Mouse (Mus musculus) liver, embryonic 16.5 days (tissue): ENCODE measurements around the gene Zfp592. TPM values are rescaled to one million over a fixed set of nuclear protein-coding genes. Genes with fewer than 3 reads are reported as not detected.
A peak's percentile ranks its signal among the peaks of the same experiment; 100 is the strongest.
"Not testable (repeated sequence)": the region's sequence is repeated elsewhere in the genome, so short reads cannot be mapped to it uniquely, and the experiment has no call there.

Experiments
- ATAC-seq: fragments of 200-750 bp; cut with Nextera tagmentation; 2 replicates; pipeline ENCODE4 v1.8.0; 2017; ENCODE audit warnings: low read depth, mild to moderate bottlenecking, moderate number of reproducible peaks, moderate library complexity
- H3K27ac ChIP-seq: fragments of 300-500 bp; sonication (generic); 2 replicates; pipeline ENCODE4 v1.5.1; 2014; ENCODE audit warnings: mild to moderate bottlenecking, low read length
- H3K27me3 ChIP-seq: fragments of 300-500 bp; sonication (generic); 2 replicates; pipeline ENCODE4 v1.6.1; 2014; ENCODE audit warnings: low read depth, low read length, mixed read lengths; ENCODE audit not compliant: control insufficient read depth, insufficient read depth
- H3K36me3 ChIP-seq: fragments of 300-500 bp; sonication (generic); 2 replicates; pipeline ENCODE4 v1.6.1; 2014; ENCODE audit warnings: mild to moderate bottlenecking; ENCODE audit not compliant: control insufficient read depth, insufficient read depth
- H3K4me1 ChIP-seq: fragments of 300-500 bp; sonication (generic); 2 replicates; pipeline ENCODE4 v1.6.1; 2014; ENCODE audit warnings: low read depth, low read length, mixed read lengths; ENCODE audit not compliant: control insufficient read depth
- H3K4me2 ChIP-seq: fragments of 300-500 bp; sonication (generic); 2 replicates; pipeline ENCODE4 v1.6.1; 2014; ENCODE audit warnings: low read depth, low read length, mixed read lengths
- H3K4me3 ChIP-seq: fragments of 300-500 bp; sonication (generic); 2 replicates; pipeline ENCODE4 v1.5.1; 2014; ENCODE audit warnings: low read depth, mild to moderate bottlenecking, low read length
- H3K9ac ChIP-seq: fragments of 300-500 bp; sonication (generic); 2 replicates; pipeline ENCODE4 v1.6.1; 2014; ENCODE audit warnings: low read depth, low read length
- H3K9me3 ChIP-seq: fragments of 300-500 bp; sonication (generic); replicated peaks from 2 replicates; pipeline ENCODE4 v1.6.1; 2016; ENCODE audit warnings: low read length; ENCODE audit not compliant: control insufficient read depth
- WGBS: fragments of 180-500 bp; shearing (Covaris S2); extraction: QIAGEN DNeasy Blood & Tissue Kit; methylation state at CpG from one replicate; pipeline ENCODE4 v1.1.7; 2014; ENCODE audit not compliant: insufficient replicate concordance; 5-methylcytosine and 5-hydroxymethylcytosine counted together
- polyA plus RNA-seq: library from polyadenylated mRNA; unstranded; fragments of >200 nt; fragmentation: Nextera tagmentation; extraction: Ambion mirVana; gene quantifications from 2 replicates; pipeline ENCODE4 v1.2.1, GENCODE M21; 2015

The Zfp592 gene
- polyA plus RNA-seq, 1 experiment from 2014 or later = 7.1 TPM

DNA sequence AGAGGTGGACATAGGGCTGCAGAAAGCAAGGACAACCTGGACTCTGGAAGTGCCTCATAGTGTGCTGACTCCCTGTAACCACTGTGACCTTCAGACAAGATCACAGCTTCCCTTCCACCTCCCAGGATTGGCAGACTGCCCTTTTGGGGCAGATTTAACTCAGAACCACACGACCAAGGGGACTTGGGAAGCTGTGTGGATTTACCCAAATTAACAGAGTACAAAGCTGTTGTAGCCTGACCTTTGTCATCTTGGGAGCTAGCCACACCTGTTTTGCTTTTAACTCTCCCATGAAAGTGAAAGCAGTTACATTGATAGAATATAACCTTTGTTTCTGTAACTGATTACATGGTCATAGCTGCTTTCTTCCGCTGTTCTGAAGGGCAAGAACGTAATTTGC is 22.6 kb upstream of the Zfp592 start:
- peak; percentile 59; the same call in 1 of the 2 replicates for ATAC-seq
- Histone ChIP-seq H3K36me3 (no peaks in the 10 kb centered on the region), H3K9me3 (no peaks in the 10 kb centered on the region), H3K27ac (peak overlapping the region; percentile 5; the same call in 1 of the 2 replicates), H3K9ac (no peak overlapping the region), H3K27me3 (no peaks in the 10 kb centered on the region), H3K4me2 (no peak overlapping the region), H3K4me3 (no peak overlapping the region), H3K4me1 (no peaks in the 10 kb centered on the region)
- WGBS = 51% methylated on average over 3 of the region's 3 CpGs

DNA sequence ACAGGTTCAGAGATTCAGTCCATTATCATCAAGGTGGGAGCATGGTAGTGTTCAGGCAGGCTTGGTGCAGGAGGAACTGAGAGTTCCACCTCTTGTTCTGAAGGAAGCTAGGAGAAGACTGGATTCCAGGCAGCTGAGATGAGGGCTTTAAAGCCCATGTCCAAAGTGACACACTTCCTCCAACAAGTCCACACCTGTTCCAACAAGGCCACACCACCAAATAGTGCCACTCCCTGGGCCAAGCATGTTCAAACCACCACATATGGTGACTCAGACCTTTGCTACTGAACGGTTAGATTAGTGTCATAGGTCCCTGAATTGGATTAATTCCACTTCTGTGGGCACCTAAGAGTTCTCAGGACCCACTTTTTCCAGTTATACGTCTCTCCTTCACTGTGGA is 22.1 kb upstream of the Zfp592 start:
- Histone ChIP-seq H3K4me1 (no peaks in the 10 kb centered on the region), H3K9me3 (no peaks in the 10 kb centered on the region), H3K27ac (no peak overlapping the region), H3K36me3 (no peaks in the 10 kb centered on the region), H3K9ac (no peak overlapping the region), H3K4me3 (no peak overlapping the region), H3K4me2 (no peak overlapping the region), H3K27me3 (no peaks in the 10 kb centered on the region)
- no peak for ATAC-seq
- 58% methylated on average over 2 of the region's 2 CpGs for WGBS

DNA sequence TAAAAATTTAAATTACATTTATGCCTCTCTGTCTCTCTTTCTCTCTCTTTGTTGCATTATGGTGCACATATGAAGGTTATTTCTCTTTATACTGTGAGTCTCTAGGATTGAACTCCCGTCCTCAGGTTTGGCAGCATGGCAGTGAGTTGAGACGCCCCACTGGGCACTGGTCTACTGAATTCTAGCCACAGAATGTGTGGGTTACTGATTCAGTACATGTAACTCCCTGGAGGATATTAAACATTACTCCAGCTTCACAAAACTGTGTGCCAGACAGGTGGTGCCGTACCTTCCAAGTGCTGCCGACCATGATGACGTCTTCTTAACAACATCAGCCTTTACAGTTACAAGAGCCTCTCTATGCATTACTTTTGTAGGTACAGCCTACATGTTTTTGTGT is 21.4 kb upstream of the Zfp592 start:
- H3K9ac ChIP-seq = no peak overlapping the region
- no peak for ATAC-seq
- no peaks in the 10 kb centered on the region for H3K36me3 ChIP-seq
- WGBS = 77% methylated on average over 5 of the region's 5 CpGs
- H3K4me2 ChIP-seq = no peak overlapping the region
- no peaks in the 10 kb centered on the region for H3K4me1 ChIP-seq
- no peak overlapping the region for H3K4me3 ChIP-seq
- no peak overlapping the region for H3K27ac ChIP-seq
- no peaks in the 10 kb centered on the region for H3K9me3 ChIP-seq
- no peaks in the 10 kb centered on the region for H3K27me3 ChIP-seq

DNA sequence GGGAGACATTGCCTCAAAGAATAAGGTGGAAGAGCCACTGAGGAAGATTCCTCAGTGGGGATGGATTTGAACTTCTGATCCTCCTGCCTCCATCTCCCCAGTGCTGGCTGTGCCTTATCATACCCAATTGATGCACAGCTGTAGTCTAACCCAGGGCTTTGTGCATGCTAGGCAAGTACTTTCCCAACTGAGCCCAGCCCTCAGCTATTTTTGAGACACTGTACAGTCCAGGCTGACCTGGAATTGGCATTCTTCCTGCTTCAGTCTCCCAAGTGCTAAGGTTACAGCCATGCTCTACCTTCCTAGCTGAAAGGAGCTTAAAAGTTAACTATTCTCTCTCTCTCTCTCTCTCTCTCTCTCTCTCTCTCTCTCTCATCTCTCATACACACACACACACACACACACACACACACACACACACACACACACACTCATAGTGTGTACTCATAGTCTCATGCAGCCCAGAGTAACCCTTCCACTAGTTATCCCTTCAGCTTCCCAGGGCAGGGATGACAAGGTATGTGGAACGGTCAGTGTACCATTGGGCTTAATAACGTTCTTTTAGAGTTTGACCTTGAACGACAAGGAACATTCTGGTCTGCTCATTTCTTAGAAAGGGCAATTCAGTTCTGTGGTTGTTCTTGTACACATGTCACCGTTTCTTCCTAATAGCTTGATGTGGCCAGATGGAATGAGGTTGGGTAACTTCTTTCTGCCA is 20.4 kb upstream of the Zfp592 start:
- not testable (repeated sequence) for H3K9ac ChIP-seq, H3K4me3 ChIP-seq, H3K36me3 ChIP-seq, H3K9me3 ChIP-seq, H3K27me3 ChIP-seq, H3K27ac ChIP-seq, ATAC-seq, H3K4me1 ChIP-seq, H3K4me2 ChIP-seq
- 34% methylated on average over 4 of the region's 4 CpGs for WGBS

DNA sequence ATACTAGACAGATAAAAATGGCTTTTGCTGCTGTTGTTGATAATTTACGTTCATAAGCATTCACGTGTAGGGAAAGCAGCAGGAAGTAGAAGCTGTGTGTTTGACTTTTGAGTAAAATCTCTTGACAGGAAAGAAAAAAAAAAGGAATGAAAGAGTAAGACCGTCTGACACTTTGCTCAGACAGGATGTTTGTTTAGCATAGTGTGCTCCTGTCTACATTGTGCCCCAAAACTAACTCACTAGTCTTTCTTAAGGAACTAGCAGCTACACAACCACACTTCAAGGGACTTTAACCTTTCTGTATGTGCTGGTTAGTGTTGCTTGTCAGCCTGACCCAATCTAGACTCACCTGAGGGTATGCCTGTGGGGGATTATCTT is 19.9 kb upstream of the Zfp592 start:
- WGBS = 15% methylated on average over 3 of the region's 3 CpGs
- not testable (repeated sequence) for H3K27ac ChIP-seq, H3K4me3 ChIP-seq, H3K4me2 ChIP-seq, ATAC-seq, H3K27me3 ChIP-seq, H3K4me1 ChIP-seq, H3K9ac ChIP-seq, H3K9me3 ChIP-seq, H3K36me3 ChIP-seq

DNA sequence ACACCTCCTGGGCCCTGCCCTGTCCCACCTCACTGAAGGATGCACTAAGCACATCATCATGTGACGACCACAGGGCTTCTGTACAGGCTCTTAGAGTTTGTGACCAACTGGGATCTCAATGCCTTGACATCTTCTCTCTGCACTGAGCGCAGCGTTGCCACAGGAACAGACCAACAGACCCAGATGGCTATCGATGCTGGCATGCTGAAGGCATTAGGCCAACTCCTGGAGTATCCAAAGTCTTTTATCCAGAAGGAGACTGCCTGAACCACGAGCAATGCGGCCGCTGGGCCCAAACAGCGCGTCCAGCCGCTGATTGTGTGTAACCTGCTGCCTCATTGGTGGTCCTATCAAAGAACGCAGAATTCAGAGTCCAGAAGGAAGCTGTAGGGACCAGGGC is 12.9 kb upstream of the Zfp592 start:
- Histone ChIP-seq H3K36me3 (no peaks in the 10 kb centered on the region), H3K27ac (no peak overlapping the region), H3K9me3 (no peaks in the 10 kb centered on the region), H3K4me1 (no peaks in the 10 kb centered on the region), H3K9ac (no peak overlapping the region), H3K27me3 (no peaks in the 10 kb centered on the region), H3K4me3 (no peak overlapping the region), H3K4me2 (no peak overlapping the region)
- no peak for ATAC-seq
- 78% methylated on average over 11 of the region's 11 CpGs for WGBS

DNA sequence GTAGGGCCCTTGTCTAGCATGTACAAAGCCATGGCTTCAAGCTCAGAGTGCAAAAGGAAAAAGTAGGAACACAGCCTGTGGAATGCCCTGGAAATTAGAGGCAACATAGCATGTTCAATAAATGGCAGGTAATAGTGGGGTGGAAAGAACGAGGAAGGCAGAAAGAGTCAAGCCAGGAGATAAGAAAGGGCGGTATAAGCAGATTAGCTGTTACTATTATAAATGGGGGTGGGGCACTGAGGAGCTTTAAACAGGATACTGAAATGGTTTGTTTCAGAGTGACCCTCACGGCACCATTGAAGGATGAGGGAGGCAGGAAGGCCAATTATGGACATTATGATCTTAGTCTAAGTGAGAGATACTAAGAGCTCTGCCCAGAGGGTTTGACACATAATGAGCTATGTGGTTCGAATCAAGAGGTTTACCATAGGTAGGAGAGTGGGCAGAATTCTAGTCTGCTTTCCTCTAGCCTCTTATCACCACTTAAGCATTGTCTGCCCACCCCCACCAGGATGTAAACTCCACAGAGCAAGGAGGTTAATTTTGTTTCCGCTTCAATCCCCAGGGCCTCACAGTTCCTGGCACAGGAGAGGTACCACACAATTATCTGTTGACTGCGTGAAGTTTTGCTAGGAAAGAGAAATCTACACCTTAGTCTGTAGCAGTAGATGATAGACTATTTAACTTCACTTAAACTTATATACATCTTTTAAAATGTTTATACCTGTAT is 6.9 kb upstream of the Zfp592 start:
- H3K36me3 ChIP-seq = no peaks in the 10 kb centered on the region
- peak overlapping the region; percentile 52; the same call in 1 of the 2 replicates for H3K27ac ChIP-seq
- ATAC-seq = peak; percentile 54
- WGBS = 16% methylated on average over 6 of the region's 6 CpGs
- H3K4me2 ChIP-seq = peak overlapping the region; percentile 10; the same call in 1 of the 2 replicates
- H3K27me3 ChIP-seq = no peaks in the 10 kb centered on the region
- peaks cover 39% of the 10 kb centered on the region for H3K4me1 ChIP-seq
- H3K4me3 ChIP-seq = no peak overlapping the region
- no peak overlapping the region; the same call in 1 of the 2 replicates for H3K9ac ChIP-seq
- H3K9me3 ChIP-seq = no peaks in the 10 kb centered on the region

DNA sequence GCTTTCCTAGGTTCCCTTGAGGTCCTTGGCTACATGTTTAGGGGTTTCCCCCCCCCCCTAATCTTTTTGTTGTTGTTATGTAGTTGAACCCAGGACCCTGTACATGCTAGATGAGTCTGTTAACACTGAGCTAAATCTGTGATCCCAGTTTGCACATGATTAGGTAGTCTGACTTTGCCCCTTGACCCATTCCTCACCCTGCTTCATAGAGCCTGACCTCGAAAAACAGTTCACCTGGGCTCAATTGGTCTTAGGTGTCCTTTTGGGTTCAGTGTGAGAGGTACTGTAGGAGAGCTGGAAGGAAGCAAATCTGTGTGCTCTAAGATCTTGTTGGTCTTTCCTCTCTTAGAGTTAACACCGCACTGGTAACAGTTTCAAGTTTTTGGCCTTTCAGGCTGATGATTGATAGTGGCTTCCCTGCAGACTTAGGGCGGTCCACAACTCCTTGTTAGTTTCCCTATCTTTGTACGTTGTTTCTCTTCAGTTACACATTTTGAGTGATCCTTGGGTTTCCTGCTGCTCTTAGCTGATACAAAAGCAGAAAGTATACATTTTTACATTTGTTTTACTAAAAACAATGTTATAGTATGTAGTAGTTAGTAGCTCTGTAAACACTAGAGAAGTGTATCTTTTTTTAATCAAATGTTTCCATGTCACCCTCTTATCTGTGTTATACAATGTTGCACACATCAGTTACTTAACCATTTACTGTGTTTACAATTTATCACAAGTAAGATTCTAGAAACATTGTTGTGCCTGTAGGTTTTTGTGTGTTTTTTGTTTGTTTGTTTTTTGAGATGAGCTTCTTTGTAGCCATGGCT is 5.5 kb upstream of the Zfp592 start:
- no peaks in the 10 kb centered on the region for H3K36me3 ChIP-seq
- H3K9me3 ChIP-seq = no peaks in the 10 kb centered on the region
- H3K27me3 ChIP-seq = no peaks in the 10 kb centered on the region
- no peak overlapping the region for H3K4me2 ChIP-seq
- 24% methylated on average over 4 of the region's 4 CpGs for WGBS
- ATAC-seq = no peak; the same call in 1 of the 2 replicates
- H3K27ac ChIP-seq = peak overlapping the region; percentile 45
- H3K9ac ChIP-seq = no peak overlapping the region
- no peak overlapping the region for H3K4me3 ChIP-seq
- peaks cover 50% of the 10 kb centered on the region for H3K4me1 ChIP-seq
